Mouse (Mus musculus) adrenal gland, adult 2 months (tissue): ENCODE data around the gene Gm27029. TPM values are rescaled to one million over a fixed set of nuclear protein-coding genes. Genes with fewer than 3 reads are reported as not detected.

ENCODE experiments used
- microRNA-seq, 2 experiments: library from miRNA; unstranded; fragments of <30 nt; microRNA quantifications; one replicate each; pipeline ENCODE4 v1.2.0; 2021
- polyA plus RNA-seq: library from polyadenylated mRNA; depleted of rRNA; stranded (reverse); fragments of >200 nt; gene quantifications from 2 replicates; pipeline ENCODE4 v1.2.3, GENCODE M21; 2012; rRNA removed
- total RNA-seq, 2 experiments: library from RNA; stranded (reverse); gene quantifications; 2 replicates each; pipeline ENCODE4 v1.2.3; 2021

Gm27029 gene
- total and polyA plus RNA-seq, 3 experiments, result 0.24 to 5.6 (median 1.9) TPM

Small RNA genes within 50 kb of the gene (microRNA-seq; reads per million reads assigned to microRNA genes)
- gene Mir6929, result 0 to 0.88 reads per million in 2 experiments

Other genes starting within 250 kb of the Gm27029 start
- gene Ccr10, start 249.4 kb downstream of the Gm27029 start, total RNA-seq, result under 1 TPM; 0.26 to 0.83 TPM
- 0.84 and 1.6 TPM in 2 replicates for gene Ccr10, start 249.4 kb downstream of the Gm27029 start, polyA plus RNA-seq
- gene Ezh1, start 198.3 kb downstream of the Gm27029 start, total RNA-seq, result 10 to 100 TPM; 31.3 to 35.0 TPM
- gene Ezh1, start 198.3 kb downstream of the Gm27029 start, polyA plus RNA-seq, result 17.1 and 20.1 TPM in 2 replicates
- gene Ramp2, start 178.8 kb downstream of the Gm27029 start, total RNA-seq, result 10 to 100 TPM; 46.5 to 46.9 TPM
- 109 and 114 TPM in 2 replicates for gene Ramp2, start 178.8 kb downstream of the Gm27029 start, polyA plus RNA-seq
- 100 to 1,000 TPM; 102 to 116 TPM for gene Vps25, start 171.1 kb downstream of the Gm27029 start, total RNA-seq
- gene Vps25, start 171.1 kb downstream of the Gm27029 start, polyA plus RNA-seq, result 186 and 204 TPM in 2 replicates
- 1 to 10 TPM; 2.1 to 3.7 TPM for gene Wnk4, start 164.2 kb downstream of the Gm27029 start, total RNA-seq
- gene Wnk4, start 164.2 kb downstream of the Gm27029 start, polyA plus RNA-seq, result 0.62 and 0.94 TPM in 2 replicates
- gene Cntd1, start 145.8 kb downstream of the Gm27029 start, total RNA-seq, result under 1 TPM; 0.32 to 0.38 TPM
- gene Cntd1, start 145.8 kb downstream of the Gm27029 start, polyA plus RNA-seq, result 0.06 and 0.11 TPM in 2 replicates
- gene Coa3, start 145.7 kb downstream of the Gm27029 start, total RNA-seq, result 10 to 100 TPM; 68.3 to 84.3 TPM
- gene Coa3, start 145.7 kb downstream of the Gm27029 start, polyA plus RNA-seq, result 380 and 465 TPM in 2 replicates
- 100 to 1,000 TPM; 107 to 160 TPM for gene Becn1, start 122.5 kb downstream of the Gm27029 start, total RNA-seq
- 81.6 and 126 TPM in 2 replicates for gene Becn1, start 122.5 kb downstream of the Gm27029 start, polyA plus RNA-seq
- gene Psme3, start 108.6 kb downstream of the Gm27029 start, total RNA-seq, result 100 to 1,000 TPM; 129 to 161 TPM
- gene Psme3, start 108.6 kb downstream of the Gm27029 start, polyA plus RNA-seq, result 31.7 and 45.2 TPM in 2 replicates
- gene Aoc2, start 99.7 kb downstream of the Gm27029 start, total RNA-seq, result 1 to 10 TPM; 4.9 to 5.5 TPM
- gene Aoc2, start 99.7 kb downstream of the Gm27029 start, polyA plus RNA-seq, result 6.3 and 7.7 TPM in 2 replicates
- 10 to 100 TPM; 48.4 to 76.6 TPM for gene Aoc3, start 94.2 kb downstream of the Gm27029 start, total RNA-seq
- gene Aoc3, start 94.2 kb downstream of the Gm27029 start, polyA plus RNA-seq, result 69.3 and 101 TPM in 2 replicates
- gene G6pc, start 57.2 kb downstream of the Gm27029 start, total RNA-seq, result 10 to 100 TPM in 1 of 2 experiments, 1 to 10 TPM in 1; 1.8 to 24.0 TPM
- 0.13 and 0.26 TPM in 2 replicates for gene G6pc, start 57.2 kb downstream of the Gm27029 start, polyA plus RNA-seq
- gene Aarsd1, start 7.2 kb downstream of the Gm27029 start, total RNA-seq, result 10 to 100 TPM; 21.8 to 38.2 TPM
- 25.0 and 28.1 TPM in 2 replicates for gene Aarsd1, start 7.2 kb downstream of the Gm27029 start, polyA plus RNA-seq
- gene Rundc1, start 289 bp upstream of the Gm27029 start, total RNA-seq, result 10 to 100 TPM; 23.7 to 24.4 TPM
- gene Rundc1, start 289 bp upstream of the Gm27029 start, polyA plus RNA-seq, result 22.0 and 22.1 TPM in 2 replicates
- gene Ptges3l, start 537 bp upstream of the Gm27029 start, total RNA-seq, result 1 to 10 TPM; 2.1 to 4.3 TPM
- 0.93 and 1.1 TPM in 2 replicates for gene Ptges3l, start 537 bp upstream of the Gm27029 start, polyA plus RNA-seq
- 10 to 100 TPM; 34.0 to 75.2 TPM for gene Rpl27, start 17.5 kb upstream of the Gm27029 start, total RNA-seq
- gene Rpl27, start 17.5 kb upstream of the Gm27029 start, polyA plus RNA-seq, result 133 and 183 TPM in 2 replicates
- 10 to 100 TPM; 33.2 to 40.5 TPM for gene Ifi35, start 23.6 kb upstream of the Gm27029 start, total RNA-seq
- 32.3 and 44.1 TPM in 2 replicates for gene Ifi35, start 23.6 kb upstream of the Gm27029 start, polyA plus RNA-seq
- gene Rnd2, start 40.2 kb upstream of the Gm27029 start, total RNA-seq, result 10 to 100 TPM in 1 of 2 experiments, 1 to 10 TPM in 1; 6.0 to 12.9 TPM
- gene Rnd2, start 40.2 kb upstream of the Gm27029 start, polyA plus RNA-seq, result 6.0 and 11.3 TPM in 2 replicates
- gene Vat1, start 41.4 kb upstream of the Gm27029 start, total RNA-seq, result 100 to 1,000 TPM in 1 of 2 experiments, 10 to 100 TPM in 1; 95.6 to 189 TPM
- gene Vat1, start 41.4 kb upstream of the Gm27029 start, polyA plus RNA-seq, result 151 and 157 TPM in 2 replicates
- gene Brca1, start 127.2 kb upstream of the Gm27029 start, total RNA-seq, result 1 to 10 TPM in 1 of 2 experiments, under 1 TPM in 1; 0.84 to 1.3 TPM
- gene Brca1, start 127.2 kb upstream of the Gm27029 start, polyA plus RNA-seq, result 0.11 and 0.20 TPM in 2 replicates
- 100 to 1,000 TPM; 130 to 134 TPM for gene Nbr1, start 127.4 kb upstream of the Gm27029 start, total RNA-seq
- gene Nbr1, start 127.4 kb upstream of the Gm27029 start, polyA plus RNA-seq, result 121 and 141 TPM in 2 replicates
- gene Tmem106a, start 157.4 kb upstream of the Gm27029 start, total RNA-seq, result 10 to 100 TPM; 14.4 to 17.0 TPM
- gene Tmem106a, start 157.4 kb upstream of the Gm27029 start, polyA plus RNA-seq, result 25.1 and 28.6 TPM in 2 replicates
- gene Gm11634, start 174.5 kb upstream of the Gm27029 start, total RNA-seq, result not detected
- not detected in 2 replicates for gene Gm11634, start 174.5 kb upstream of the Gm27029 start, polyA plus RNA-seq
- gene Rdm1, start 202.4 kb upstream of the Gm27029 start, total RNA-seq, result 10 to 100 TPM; 28.7 to 29.8 TPM
- gene Rdm1, start 202.4 kb upstream of the Gm27029 start, polyA plus RNA-seq, result 17.5 and 19.9 TPM in 2 replicates
- gene Arl4d, start 240.7 kb upstream of the Gm27029 start, total RNA-seq, result 10 to 100 TPM; 10.8 to 16.6 TPM
- gene Arl4d, start 240.7 kb upstream of the Gm27029 start, polyA plus RNA-seq, result 4.0 and 4.8 TPM in 2 replicates